Comparison of ENCODE assay signal across 31 mouse cellular contexts in genomic region chr2:103888023-103888422, GRCm38 (mm10).
DNase-seq lines count a peak whose midpoint lies in the region; ATAC-seq and TF ChIP-seq lines count a peak whose summit lies in the region.
"Had no signal": no experiment of that assay in that cellular context is flagged by ENCODE, and none has a peak within 500 bp of the region (broad histone marks: within the 10 kb centered on the region; RNA-seq: fewer than 3 reads in every experiment).

No protein-coding gene starts in this region.

- H3K27ac ChIP-seq in MEL (ENCODE audit: control insufficient read depth, low read depth, low read length): no peak overlapping the region; the same call in 1 of the 2 replicates
- peak overlapping the region; percentile 100 for H3K27ac ChIP-seq in liver, embryonic 12.5 days
- peak overlapping the region; percentile 55; the same call in 1 of the 2 replicates for H3K27ac ChIP-seq in liver, postnatal 0 days (ENCODE audit: low read depth)
- no peak overlapping the region for H3K27ac ChIP-seq in forebrain, embryonic 15.5 days (replicated peaks)
- no peak overlapping the region for H3K27ac ChIP-seq in midbrain, embryonic 16.5 days (ENCODE audit: low read length)
- H3K27ac ChIP-seq: embryonic facial prominence, embryonic 10.5 days; embryonic facial prominence, embryonic 15.5 days; forebrain, embryonic 10.5 days; gastrocnemius, adult 2 months; heart, adult 2 months; limb, embryonic 10.5 days; limb, embryonic 15.5 days; lung, embryonic 15.5 days; midbrain, embryonic 13.5 days had no signal

- TF ChIP-seq RAD21 in MEL (IDR thresholded peaks at IDR 0.05; ENCODE audit: low read depth, low read length): no peak

- no peak for TF ChIP-seq POLR2A in MEL (IDR thresholded peaks at IDR 0.05; ENCODE audit: control insufficient read depth in 1 of 2, insufficient read depth in 1 of 2, low read depth in 1 of 2, low read length in 2 of 2, poor library complexity in 1 of 2)

- peaks cover 0 to 15% of the 10 kb centered on the region in 2 experiments; a peak in 2 of 4 replicates for H3K36me3 ChIP-seq in MEL (ENCODE audit: control insufficient read depth in 1 of 2, insufficient read depth in 2 of 2, low read length in 2 of 2)
- no peaks in the 10 kb centered on the region for H3K36me3 ChIP-seq in liver, embryonic 12.5 days
- no peaks in the 10 kb centered on the region for H3K36me3 ChIP-seq in liver, postnatal 0 days (replicated peaks; ENCODE audit: insufficient read depth, low read length)
- H3K36me3 ChIP-seq in forebrain, embryonic 15.5 days: no peaks in the 10 kb centered on the region
- no peaks in the 10 kb centered on the region for H3K36me3 ChIP-seq in midbrain, embryonic 16.5 days (ENCODE audit: control insufficient read depth, insufficient read depth, low read length)
- H3K36me3 ChIP-seq: embryonic facial prominence, embryonic 10.5 days; embryonic facial prominence, embryonic 15.5 days; forebrain, embryonic 10.5 days; limb, embryonic 10.5 days; limb, embryonic 15.5 days; lung, embryonic 15.5 days; midbrain, embryonic 13.5 days had no signal

- no peak overlapping the region for H3K9ac ChIP-seq in MEL (ENCODE audit: control insufficient read depth, low read depth, low read length, poor library complexity, severe bottlenecking)
- peak overlapping the region; percentile 44 for H3K9ac ChIP-seq in liver, embryonic 12.5 days
- H3K9ac ChIP-seq in liver, postnatal 0 days (replicated peaks): no peak overlapping the region
- H3K9ac ChIP-seq in forebrain, embryonic 15.5 days (replicated peaks): no peak overlapping the region
- H3K9ac ChIP-seq in midbrain, embryonic 16.5 days (ENCODE audit: low read depth, low read length): no peak overlapping the region
- H3K9ac ChIP-seq: embryonic facial prominence, embryonic 15.5 days; limb, embryonic 15.5 days; lung, embryonic 15.5 days; midbrain, embryonic 13.5 days had no signal

- H3K27me3 ChIP-seq in MEL (ENCODE audit: control insufficient read depth in 1 of 2, insufficient read depth in 2 of 2, low read length in 2 of 2): no peaks in the 10 kb centered on the region
- H3K27me3 ChIP-seq in liver, embryonic 12.5 days (replicated peaks): no peaks in the 10 kb centered on the region
- H3K27me3 ChIP-seq in liver, postnatal 0 days (ENCODE audit: insufficient read depth, low read length): no peaks in the 10 kb centered on the region
- H3K27me3 ChIP-seq in forebrain, embryonic 15.5 days: no peaks in the 10 kb centered on the region
- no peaks in the 10 kb centered on the region for H3K27me3 ChIP-seq in midbrain, embryonic 16.5 days (ENCODE audit: control insufficient read depth, insufficient read depth, low read depth, low read length)
- H3K27me3 ChIP-seq: embryonic facial prominence, embryonic 15.5 days; limb, embryonic 15.5 days; lung, embryonic 15.5 days; megakaryocyte, embryonic 14.5 days; midbrain, embryonic 13.5 days had no signal

- TF ChIP-seq CTCF in MEL (IDR thresholded peaks at IDR 0.05 in 2 of 3, conservative IDR thresholded peaks at IDR 0.05 in 1 of 3; ENCODE audit: control insufficient read depth in 1 of 3, insufficient read depth in 1 of 3, low read depth in 2 of 3, low read length in 3 of 3, poor library complexity in 1 of 3, severe bottlenecking in 1 of 3): no peak
- TF ChIP-seq CTCF in liver, postnatal 0 days (IDR thresholded peaks at IDR 0.05; ENCODE audit: low read depth): no peak

- H3K4me2 ChIP-seq in liver, embryonic 12.5 days: peak overlapping the region; percentile 15; the same call in 1 of the 2 replicates
- no peak overlapping the region for H3K4me2 ChIP-seq in liver, postnatal 0 days (ENCODE audit: low read depth, low read length)
- no peak overlapping the region for H3K4me2 ChIP-seq in forebrain, embryonic 15.5 days (replicated peaks)
- H3K4me2 ChIP-seq in midbrain, embryonic 16.5 days (ENCODE audit: low read length): no peak overlapping the region
- H3K4me2 ChIP-seq: embryonic facial prominence, embryonic 15.5 days; limb, embryonic 15.5 days; lung, embryonic 15.5 days; midbrain, embryonic 13.5 days had no signal

- ATAC-seq in erythroblast, adult 5-6 weeks (replicated peaks; ENCODE audit: low FRiP score, poor library complexity, severe bottlenecking): peak; percentile 68
- peak; percentile 88 for ATAC-seq in liver, embryonic 12.5 days
- ATAC-seq in liver, postnatal 0 days: peak; percentile 90
- no peak for ATAC-seq in forebrain, embryonic 15.5 days (replicated peaks)
- ATAC-seq in midbrain, embryonic 16.5 days: no peak
- ATAC-seq: activated CD4-positive, CD25-positive, alpha-beta regulatory T cell, adult 4 months; CD4-positive, CD25-positive, alpha-beta regulatory T cell, adult 4 months; forebrain, embryonic 16.5 days; hindbrain, embryonic 16.5 days; midbrain, embryonic 13.5 days had no signal

- TF ChIP-seq EP300 in MEL (IDR thresholded peaks at IDR 0.05; ENCODE audit: low read depth in 1 of 2, low read length in 2 of 2): peak; percentile 38 to 54; a peak in 2 of 4 replicates
- TF ChIP-seq EP300 in liver, postnatal 0 days (IDR thresholded peaks at IDR 0.05; ENCODE audit: low read depth): peak; percentile 63

- 44% methylated on average over 7 of the region's 7 CpGs for WGBS in liver, embryonic 12.5 days (ENCODE audit: insufficient replicate concordance)
- 73% methylated on average over 7 of the region's 7 CpGs for WGBS in liver, postnatal 0 days (ENCODE audit: insufficient replicate concordance)
- WGBS in forebrain, embryonic 15.5 days: 92% methylated on average over 7 of the region's 7 CpGs
- WGBS in midbrain, embryonic 16.5 days: 93% methylated on average over 7 of the region's 7 CpGs

- no peaks in the 10 kb centered on the region for H3K9me3 ChIP-seq in MEL (replicated peaks; ENCODE audit: insufficient read depth, low read length)
- no peaks in the 10 kb centered on the region for H3K9me3 ChIP-seq in liver, embryonic 12.5 days (replicated peaks)
- no peaks in the 10 kb centered on the region for H3K9me3 ChIP-seq in liver, postnatal 0 days (ENCODE audit: low read length)
- no peaks in the 10 kb centered on the region for H3K9me3 ChIP-seq in forebrain, embryonic 15.5 days
- H3K9me3 ChIP-seq in midbrain, embryonic 16.5 days (replicated peaks; ENCODE audit: control insufficient read depth, low read length, poor library complexity, severe bottlenecking): no peaks in the 10 kb centered on the region
- H3K9me3 ChIP-seq: embryonic facial prominence, embryonic 10.5 days; embryonic facial prominence, embryonic 15.5 days; forebrain, embryonic 10.5 days; limb, embryonic 10.5 days; limb, embryonic 15.5 days; lung, embryonic 15.5 days; megakaryocyte, embryonic 14.5 days; midbrain, embryonic 13.5 days had no signal

- no peak overlapping the region for H3K4me3 ChIP-seq in MEL (ENCODE audit: control insufficient read depth in 1 of 2, insufficient read depth in 1 of 2, low read depth in 2 of 2, low read length in 2 of 2)
- no peak overlapping the region for H3K4me3 ChIP-seq in liver, embryonic 12.5 days
- H3K4me3 ChIP-seq in liver, postnatal 0 days (ENCODE audit: low read depth, low read length): no peak overlapping the region
- H3K4me3 ChIP-seq in forebrain, embryonic 15.5 days: no peak overlapping the region
- H3K4me3 ChIP-seq in midbrain, embryonic 16.5 days (ENCODE audit: low read depth, low read length): no peak overlapping the region
- H3K4me3 ChIP-seq: embryonic facial prominence, embryonic 10.5 days; embryonic facial prominence, embryonic 15.5 days; forebrain, embryonic 10.5 days; gastrocnemius, adult 2 months; heart, adult 2 months; limb, embryonic 10.5 days; limb, embryonic 15.5 days; lung, embryonic 15.5 days; megakaryocyte, embryonic 14.5 days; midbrain, embryonic 13.5 days had no signal

- DNase-seq in MEL (ENCODE audit: low read depth, low spot score): peak; percentile 33
- no peak for DNase-seq in liver, postnatal 0 days
- DNase-seq in kidney, adult 9 months: no peak
- DNase-seq: adrenal gland, postnatal 10 days; cerebellum, adult 2 months; cerebellum, postnatal 14 days; gastrocnemius, adult 2 months; heart, adult 2 months; heart, postnatal 14 days; kidney, adult 18-20 months; kidney, postnatal 4 days; retina, postnatal 1 day; right cerebral cortex, postnatal 14 days; thymus, adult 18-20 months; thymus, postnatal 36 days had no signal

- no peaks in the 10 kb centered on the region for H3K79me2 ChIP-seq in MEL (ENCODE audit: control insufficient read depth, insufficient read depth, low read length, poor library complexity)

- H3K4me1 ChIP-seq in MEL (ENCODE audit: control insufficient read depth in 1 of 2, insufficient read depth in 2 of 2, low read length in 2 of 2): peaks cover 8 to 19% of the 10 kb centered on the region in 2 experiments
- H3K4me1 ChIP-seq in liver, embryonic 12.5 days: peaks cover 76% of the 10 kb centered on the region
- H3K4me1 ChIP-seq in liver, postnatal 0 days (ENCODE audit: insufficient read depth): peaks cover 10% of the 10 kb centered on the region
- H3K4me1 ChIP-seq in forebrain, embryonic 15.5 days: 0 out of 2 replicates have a peak, but pooled peaks cover 2% of the 10 kb centered on the region
- peaks cover 2% of the 10 kb centered on the region; the same call in 1 of the 2 replicates for H3K4me1 ChIP-seq in midbrain, embryonic 16.5 days (ENCODE audit: control insufficient read depth, insufficient read depth, low read length)
- H3K4me1 ChIP-seq: limb, embryonic 15.5 days; lung, embryonic 15.5 days had no signal

TF ChIP-seq in MEL, 35 proteins besides CTCF, POLR2A, EP300 and RAD21:
- TF ChIP-seq GATA1 (IDR thresholded peaks at IDR 0.05; ENCODE audit: low read depth, low read length) (peak; percentile 59), UBTF (IDR thresholded peaks at IDR 0.05; ENCODE audit: borderline replicate concordance, insufficient read depth, low read depth, low read length) (no peak), TCF12 (IDR thresholded peaks at IDR 0.05; ENCODE audit: low read depth, low read length) (peak; percentile 56), ETS1 (IDR thresholded peaks at IDR 0.05; ENCODE audit: low read depth, low read length) (peak; percentile 79), BHLHE40 (IDR thresholded peaks at IDR 0.05; ENCODE audit: borderline replicate concordance, low read depth, low read length) (peak; percentile 40; the same call in 1 of the 2 replicates), CHD1 (IDR thresholded peaks at IDR 0.05; ENCODE audit: low read depth, low read length) (no peak), ZKSCAN1 (IDR thresholded peaks at IDR 0.05; ENCODE audit: low read depth, low read length) (no peak), RCOR1 (IDR thresholded peaks at IDR 0.05; ENCODE audit: low read depth, low read length) (0 out of 2 replicates have a peak, but pooled peaks have one; percentile 35), NELFE (IDR thresholded peaks at IDR 0.05; ENCODE audit: low read depth, low read length) (0 out of 2 replicates have a peak, but pooled peaks have one; percentile 17), ZNF384 (IDR thresholded peaks at IDR 0.05; ENCODE audit: low read depth, low read length) (peak; percentile 23; the same call in 1 of the 2 replicates), KAT2A (conservative IDR thresholded peaks at IDR 0.05; ENCODE audit: low read depth, low read length) (no peak), TAL1 (IDR thresholded peaks at IDR 0.05; ENCODE audit: low read length) (peak; percentile 48), SIN3A (IDR thresholded peaks at IDR 0.05; ENCODE audit: low read length) (peak; percentile 34; the same call in 1 of the 2 replicates)

Comparison
In these comparisons a context has a peak if more than half of its experiments do, and no peak if none do; other contexts are left out.
1. H3K27ac ChIP-seq: peak in liver, embryonic 12.5 days (single experiment) and liver, postnatal 0 days (single experiment); none in MEL (single experiment), forebrain, embryonic 15.5 days (single experiment) and midbrain, embryonic 16.5 days (single experiment).
2. ATAC-seq: peak in erythroblast, adult 5-6 weeks (single experiment), liver, embryonic 12.5 days (single experiment) and liver, postnatal 0 days (single experiment); none in forebrain, embryonic 15.5 days (single experiment) and midbrain, embryonic 16.5 days (single experiment).